ENCODE assay signal across 16 mouse cellular contexts in the genomic region with DNA sequence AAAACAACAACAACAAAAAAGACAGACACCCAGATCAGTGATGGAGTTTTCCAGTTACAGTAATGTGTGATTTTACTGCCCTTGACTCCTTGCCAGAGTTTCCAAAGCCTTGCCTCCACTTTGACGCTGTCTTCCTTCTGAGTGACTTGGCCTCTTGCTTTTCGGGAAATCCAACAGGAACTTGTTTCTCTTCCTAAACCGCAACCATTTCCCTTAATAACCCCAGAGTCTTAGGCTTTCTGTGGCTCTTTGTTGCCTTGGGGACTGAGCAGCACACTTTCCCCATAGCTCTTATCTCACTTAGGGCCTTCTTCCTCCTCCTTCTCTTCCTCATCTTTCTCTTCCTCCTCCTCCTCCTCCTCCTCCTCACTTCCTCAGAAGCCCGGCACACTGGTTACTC.
"Had no signal": no experiment of that assay in that cellular context is flagged by ENCODE, and none has a peak within 500 bp of the region (broad histone marks: within the 10 kb centered on the region; RNA-seq: fewer than 3 reads in every experiment).

No protein-coding gene starts in this region.

- H3K27me3 ChIP-seq: liver, embryonic 13.5 days; megakaryocyte, embryonic 14.5 days; neural tube, embryonic 13.5 days had no signal

- H3K9me3 ChIP-seq: liver, embryonic 13.5 days; neural tube, embryonic 13.5 days had no signal

- H3K9ac ChIP-seq: liver, embryonic 13.5 days; liver, postnatal 0 days; neural tube, embryonic 13.5 days had no signal

- H3K4me3 ChIP-seq: liver, embryonic 13.5 days; megakaryocyte, embryonic 14.5 days; neural tube, embryonic 13.5 days had no signal

- H3K36me3 ChIP-seq: liver, embryonic 13.5 days had no signal

- ATAC-seq: liver, postnatal 0 days; midbrain, embryonic 16.5 days had no signal

- H3K27ac ChIP-seq: liver, embryonic 13.5 days; neural tube, embryonic 13.5 days had no signal

- DNase-seq: kidney, adult 2 months; kidney, postnatal 25 days; layer of hippocampus, adult 9-11 months; layer of hippocampus, postnatal 36 days; liver; liver, embryonic 13.5 days; liver, postnatal 0 days; lung, postnatal 36 days; retina, postnatal 1 day; right cerebral cortex, postnatal 4 days; spleen, adult 18-20 months; thymus, postnatal 36 days had no signal

- H3K4me2 ChIP-seq: liver, embryonic 13.5 days; midbrain, embryonic 11.5 days; neural tube, embryonic 13.5 days had no signal
